Mouse (Mus musculus): ENCODE data around the gene Ubxn10. TPM values are rescaled to one million over a fixed set of nuclear protein-coding genes. Genes with fewer than 3 reads are reported as not detected.

Gene Ubxn10
- total and polyA plus RNA-seq, 2 experiments = under 0.01 to 0.05 TPM

GRCm38 (mm10) chr4:138689094-138689512, 47.9 kb downstream of the Ubxn10 start:
- no peaks in the 10 kb centered on the region; the same call in 1 of the 2 replicates for H3K27me3 ChIP-seq (ENCODE audit: control insufficient read depth, insufficient read depth, low read length)
- no peak overlapping the region for H3K4me3 ChIP-seq (ENCODE audit: insufficient read depth, low read depth, low read length)
- H3K4me1 ChIP-seq (ENCODE audit: control insufficient read depth, insufficient read depth, low read length) = no peaks in the 10 kb centered on the region
- H3K79me2 ChIP-seq (ENCODE audit: control insufficient read depth, insufficient read depth, low read length) = no peaks in the 10 kb centered on the region
- DNase-seq (ENCODE audit: extremely low read depth, low read depth, low spot score) = no peak
- H3K9ac ChIP-seq (ENCODE audit: low read depth, low read length) = no peak overlapping the region
- WGBS = 51% methylated on average over 3 of the region's 3 CpGs
- no peak overlapping the region for H3K27ac ChIP-seq (replicated peaks; ENCODE audit: insufficient read depth, low read depth, low read length)
- H3K36me3 ChIP-seq (ENCODE audit: control insufficient read depth, insufficient read depth, low read length) = no peaks in the 10 kb centered on the region
- TF ChIP-seq POLR2A (IDR thresholded peaks at IDR 0.05; ENCODE audit: extremely low read depth, insufficient read depth, low read length) = no peak
- no peak for TF ChIP-seq CTCF (IDR thresholded peaks at IDR 0.05; ENCODE audit: low read depth, low read length)

DNA sequence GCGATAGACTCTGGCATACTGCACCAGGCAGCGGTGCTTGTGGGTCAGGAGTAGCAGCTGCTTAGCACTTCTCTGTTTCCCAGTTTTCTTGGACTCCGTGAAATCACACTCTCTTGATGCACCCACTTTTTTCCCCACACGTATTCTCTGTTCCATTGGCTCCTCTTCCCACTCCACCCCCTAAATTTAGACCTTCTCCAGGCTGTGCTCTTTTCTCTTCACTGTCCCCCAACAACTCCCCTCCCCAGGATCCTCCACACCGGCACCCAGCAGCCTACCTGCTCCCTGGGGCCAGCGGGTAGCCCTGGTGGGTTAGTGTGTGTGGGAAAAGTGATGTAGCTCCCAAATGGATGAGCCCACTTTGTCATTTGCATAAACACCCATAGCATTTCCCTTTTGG, 51.2 kb downstream of the Ubxn10 start:
- Histone ChIP-seq H3K36me3 (ENCODE audit: control insufficient read depth, insufficient read depth, low read length) (no peaks in the 10 kb centered on the region), H3K9ac (ENCODE audit: low read depth, low read length) (no peak overlapping the region), H3K4me3 (ENCODE audit: insufficient read depth, low read depth, low read length) (no peak overlapping the region), H3K27me3 (ENCODE audit: control insufficient read depth, insufficient read depth, low read length) (peaks cover 3% of the 10 kb centered on the region; the same call in 1 of the 2 replicates), H3K4me1 (ENCODE audit: control insufficient read depth, insufficient read depth, low read length) (no peaks in the 10 kb centered on the region), H3K27ac (replicated peaks; ENCODE audit: insufficient read depth, low read depth, low read length) (no peak overlapping the region), H3K79me2 (ENCODE audit: control insufficient read depth, insufficient read depth, low read length) (no peaks in the 10 kb centered on the region)
- 78% methylated on average over 6 of the region's 6 CpGs for WGBS
- no peak for DNase-seq (ENCODE audit: extremely low read depth, low read depth, low spot score)
- TF ChIP-seq POLR2A (IDR thresholded peaks at IDR 0.05; ENCODE audit: extremely low read depth, insufficient read depth, low read length) = no peak
- TF ChIP-seq CTCF (IDR thresholded peaks at IDR 0.05; ENCODE audit: low read depth, low read length) = no peak

DNA sequence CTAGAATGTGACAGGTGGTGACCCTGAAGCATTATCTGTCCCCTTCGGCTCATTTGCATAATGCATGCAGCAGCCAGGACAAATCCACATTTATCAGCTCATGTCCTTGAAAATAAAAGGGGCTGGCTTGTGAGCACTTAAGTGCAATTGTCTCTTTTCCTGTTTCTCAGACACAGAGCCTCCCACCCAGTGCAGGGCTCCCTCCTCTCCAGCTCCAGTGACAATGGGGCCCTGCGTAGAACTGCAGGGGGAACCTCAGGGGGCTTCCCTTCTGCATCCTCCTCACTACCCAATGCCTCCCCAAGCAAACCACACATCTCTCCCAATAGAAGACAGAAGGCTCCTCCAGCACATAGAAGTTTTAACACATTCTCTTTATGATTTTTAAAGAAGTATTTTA, 54.2 kb downstream of the Ubxn10 start:
- Histone ChIP-seq H3K36me3 (ENCODE audit: control insufficient read depth, insufficient read depth, low read length) (no peaks in the 10 kb centered on the region), H3K4me1 (ENCODE audit: control insufficient read depth, insufficient read depth, low read length) (no peaks in the 10 kb centered on the region; the same call in 1 of the 2 replicates), H3K27ac (replicated peaks; ENCODE audit: insufficient read depth, low read depth, low read length) (no peak overlapping the region), H3K79me2 (ENCODE audit: control insufficient read depth, insufficient read depth, low read length) (no peaks in the 10 kb centered on the region), H3K9ac (ENCODE audit: low read depth, low read length) (no peak overlapping the region), H3K27me3 (ENCODE audit: control insufficient read depth, insufficient read depth, low read length) (peaks cover 3% of the 10 kb centered on the region; the same call in 1 of the 2 replicates), H3K4me3 (ENCODE audit: insufficient read depth, low read depth, low read length) (no peak overlapping the region)
- TF ChIP-seq POLR2A (IDR thresholded peaks at IDR 0.05; ENCODE audit: extremely low read depth, insufficient read depth, low read length) (no peak), CTCF (IDR thresholded peaks at IDR 0.05; ENCODE audit: low read depth, low read length) (no peak)
- DNase-seq (ENCODE audit: extremely low read depth, low read depth, low spot score) = no peak
- WGBS = 65% methylated on average over 2 of the region's 2 CpGs

DNA sequence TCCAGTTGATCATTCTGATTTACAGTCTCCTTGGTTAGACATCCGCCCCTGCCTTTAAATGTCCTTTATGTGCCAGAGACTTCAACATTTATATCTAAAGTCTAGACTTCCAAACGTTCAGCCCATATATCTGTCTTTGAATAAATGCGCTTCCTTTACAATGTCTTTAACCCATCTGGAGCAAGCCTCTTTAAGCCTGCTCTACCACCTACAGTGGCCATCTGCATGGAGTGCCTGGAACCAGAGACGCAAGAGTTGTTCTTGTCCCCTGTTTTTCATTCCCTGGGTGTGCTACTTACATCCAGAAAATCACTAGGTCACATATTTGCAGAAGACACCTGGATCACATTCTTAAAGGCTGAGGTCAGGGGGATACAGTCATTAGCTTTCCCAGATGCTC, 56.8 kb downstream of the Ubxn10 start:
- no peak for DNase-seq (ENCODE audit: extremely low read depth, low read depth, low spot score)
- WGBS = 72% methylated on average over 4 of the region's 4 CpGs

DNA sequence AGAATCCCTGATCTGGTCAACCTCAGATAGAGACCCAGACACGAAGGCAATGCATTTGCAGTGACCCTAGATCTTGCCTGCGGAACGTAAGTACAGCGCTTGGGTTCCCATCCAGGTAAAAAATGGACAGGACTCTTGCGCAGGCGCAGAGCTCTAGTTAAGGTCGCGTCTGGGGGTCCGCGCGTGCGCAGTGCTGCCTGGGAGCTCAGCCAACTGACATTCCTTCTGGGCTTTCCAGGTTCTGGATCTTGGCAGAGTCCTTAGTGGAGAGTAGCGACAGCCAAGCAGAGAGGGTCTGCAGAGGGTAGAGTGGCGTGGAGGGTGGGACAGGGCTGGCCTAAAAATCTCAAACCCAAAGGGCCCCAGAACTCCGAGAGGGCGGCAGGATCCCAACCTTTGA, 59.4 kb downstream of the Ubxn10 start:
- WGBS = 20% methylated on average over 16 of the region's 16 CpGs
- TF ChIP-seq CTCF (IDR thresholded peaks at IDR 0.05; ENCODE audit: low read depth, low read length) = no peak
- no peak for TF ChIP-seq POLR2A (IDR thresholded peaks at IDR 0.05; ENCODE audit: extremely low read depth, insufficient read depth, low read length)
- DNase-seq (ENCODE audit: extremely low read depth, low read depth, low spot score) = no peak

More for the DNA sequence above, 56.8 kb downstream of the Ubxn10 start:
- H3K9ac ChIP-seq (ENCODE audit: low read depth, low read length) = no peak overlapping the region
- H3K27ac ChIP-seq (replicated peaks; ENCODE audit: insufficient read depth, low read depth, low read length) = no peak overlapping the region
- H3K27me3 ChIP-seq (ENCODE audit: control insufficient read depth, insufficient read depth, low read length) = 0 out of 2 replicates have a peak, but pooled peaks cover 3% of the 10 kb centered on the region
- no peaks in the 10 kb centered on the region for H3K79me2 ChIP-seq (ENCODE audit: control insufficient read depth, insufficient read depth, low read length)
- H3K4me3 ChIP-seq (ENCODE audit: insufficient read depth, low read depth, low read length) = no peak overlapping the region
- no peaks in the 10 kb centered on the region for H3K36me3 ChIP-seq (ENCODE audit: control insufficient read depth, insufficient read depth, low read length)
- no peaks in the 10 kb centered on the region; the same call in 1 of the 2 replicates for H3K4me1 ChIP-seq (ENCODE audit: control insufficient read depth, insufficient read depth, low read length)
- TF ChIP-seq POLR2A (IDR thresholded peaks at IDR 0.05; ENCODE audit: extremely low read depth, insufficient read depth, low read length) = no peak
- TF ChIP-seq CTCF (IDR thresholded peaks at IDR 0.05; ENCODE audit: low read depth, low read length) = no peak

DNA sequence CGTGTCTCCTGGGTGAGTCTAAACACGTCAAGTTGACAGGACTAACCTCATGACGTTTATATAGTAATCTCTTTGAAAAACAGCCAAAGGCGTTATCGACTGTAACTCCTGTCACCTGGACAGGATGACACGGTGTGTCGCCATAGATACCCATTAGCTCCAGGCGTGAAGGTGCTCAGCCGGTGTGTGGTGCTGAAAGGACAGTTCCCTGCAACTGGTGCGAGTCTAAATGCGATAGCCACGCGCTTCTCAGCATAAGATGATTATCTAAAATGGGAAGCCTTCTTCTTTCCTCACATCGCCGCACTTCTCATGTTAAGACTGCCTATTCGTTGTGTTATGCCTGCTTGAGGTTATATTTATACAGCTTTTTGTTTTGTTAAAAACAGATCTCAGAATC, 60.5 kb downstream of the Ubxn10 start:
- Histone ChIP-seq H3K4me3 (ENCODE audit: insufficient read depth, low read depth, low read length) (no peak overlapping the region), H3K79me2 (ENCODE audit: control insufficient read depth, insufficient read depth, low read length) (no peaks in the 10 kb centered on the region), H3K4me1 (ENCODE audit: control insufficient read depth, insufficient read depth, low read length) (no peaks in the 10 kb centered on the region; the same call in 1 of the 2 replicates), H3K9ac (ENCODE audit: low read depth, low read length) (no peak overlapping the region), H3K27me3 (ENCODE audit: control insufficient read depth, insufficient read depth, low read length) (no peaks in the 10 kb centered on the region), H3K27ac (replicated peaks; ENCODE audit: insufficient read depth, low read depth, low read length) (no peak overlapping the region), H3K36me3 (ENCODE audit: control insufficient read depth, insufficient read depth, low read length) (no peaks in the 10 kb centered on the region)
- 12% methylated on average over 16 of the region's 16 CpGs for WGBS
- DNase-seq (ENCODE audit: extremely low read depth, low read depth, low spot score) = no peak
- TF ChIP-seq POLR2A (IDR thresholded peaks at IDR 0.05; ENCODE audit: extremely low read depth, insufficient read depth, low read length) (no peak), CTCF (IDR thresholded peaks at IDR 0.05; ENCODE audit: low read depth, low read length) (no peak)

More for the DNA sequence above, 59.4 kb downstream of the Ubxn10 start:
- no peaks in the 10 kb centered on the region; the same call in 1 of the 2 replicates for H3K4me1 ChIP-seq (ENCODE audit: control insufficient read depth, insufficient read depth, low read length)
- H3K36me3 ChIP-seq (ENCODE audit: control insufficient read depth, insufficient read depth, low read length) = no peaks in the 10 kb centered on the region
- no peaks in the 10 kb centered on the region for H3K27me3 ChIP-seq (ENCODE audit: control insufficient read depth, insufficient read depth, low read length)
- no peak overlapping the region for H3K4me3 ChIP-seq (ENCODE audit: insufficient read depth, low read depth, low read length)
- no peaks in the 10 kb centered on the region for H3K79me2 ChIP-seq (ENCODE audit: control insufficient read depth, insufficient read depth, low read length)
- H3K9ac ChIP-seq (ENCODE audit: low read depth, low read length) = no peak overlapping the region
- H3K27ac ChIP-seq (replicated peaks; ENCODE audit: insufficient read depth, low read depth, low read length) = no peak overlapping the region

Data from liver, adult 2 months (tissue).